Mouse (Mus musculus): Measurements from ENCODE around the gene Clip2.
"Not testable (repeated sequence)": the region's sequence is repeated elsewhere in the genome, so short reads cannot be mapped to it uniquely, and the experiment has no call there.

The Clip2 gene

GRCm38 (mm10) chr5:134488596-134488995, 63.6 kb downstream of the Clip2 start:
- peaks cover 57% of the 10 kb centered on the region for H3K4me1 ChIP-seq (replicated peaks; ENCODE audit: low read depth, low read length)
- TF ChIP-seq NANOG (IDR thresholded peaks at IDR 0.05; ENCODE audit: borderline replicate concordance, low read length) = no peak
- no peak for TF ChIP-seq CTCF (conservative IDR thresholded peaks at IDR 0.05; ENCODE audit: low read length)
- no peak for TF ChIP-seq POU5F1 (IDR thresholded peaks at IDR 0.05; ENCODE audit: borderline replicate concordance, low read length)
- H3K36me3 ChIP-seq (ENCODE audit: insufficient read depth, low read length) = peaks cover 10% of the 10 kb centered on the region; the same call in 1 of the 2 replicates
- no peaks in the 10 kb centered on the region for H3K27me3 ChIP-seq (ENCODE audit: insufficient read depth, low read length)
- no peak overlapping the region for H3K4me3 ChIP-seq (replicated peaks; ENCODE audit: low read length)
- H3K9me3 ChIP-seq (ENCODE audit: low read length) = no peaks in the 10 kb centered on the region

GRCm38 (mm10) chr5:134488042-134488441, 64.2 kb downstream of the Clip2 start:
- Histone ChIP-seq H3K36me3 (ENCODE audit: insufficient read depth, low read length) (peaks cover 6% of the 10 kb centered on the region; the same call in 1 of the 2 replicates), H3K4me3 (replicated peaks; ENCODE audit: low read length) (no peak overlapping the region), H3K27me3 (ENCODE audit: insufficient read depth, low read length) (no peaks in the 10 kb centered on the region), H3K9me3 (ENCODE audit: low read length) (no peaks in the 10 kb centered on the region), H3K4me1 (replicated peaks; ENCODE audit: low read depth, low read length) (peaks cover 57% of the 10 kb centered on the region)
- TF ChIP-seq NANOG (IDR thresholded peaks at IDR 0.05; ENCODE audit: borderline replicate concordance, low read length) (no peak), CTCF (conservative IDR thresholded peaks at IDR 0.05; ENCODE audit: low read length) (no peak), POU5F1 (IDR thresholded peaks at IDR 0.05; ENCODE audit: borderline replicate concordance, low read length) (no peak)

GRCm38 (mm10) chr5:134485900-134486665, 66.2 kb downstream of the Clip2 start:
- Histone ChIP-seq H3K9me3 (ENCODE audit: low read length) (no peaks in the 10 kb centered on the region), H3K36me3 (ENCODE audit: insufficient read depth, low read length) (peaks cover 6% of the 10 kb centered on the region; the same call in 1 of the 2 replicates), H3K4me1 (replicated peaks; ENCODE audit: low read depth, low read length) (peaks cover 44% of the 10 kb centered on the region), H3K4me3 (replicated peaks; ENCODE audit: low read length) (no peak overlapping the region), H3K27me3 (ENCODE audit: insufficient read depth, low read length) (no peaks in the 10 kb centered on the region)
- TF ChIP-seq CTCF (conservative IDR thresholded peaks at IDR 0.05; ENCODE audit: low read length) (peak; percentile 93), NANOG (IDR thresholded peaks at IDR 0.05; ENCODE audit: borderline replicate concordance, low read length) (no peak)

GRCm38 (mm10) chr5:134485183-134485730, 67.0 kb downstream of the Clip2 start:
- TF ChIP-seq CTCF (conservative IDR thresholded peaks at IDR 0.05; ENCODE audit: low read length) (no peak), NANOG (IDR thresholded peaks at IDR 0.05; ENCODE audit: borderline replicate concordance, low read length) (no peak), POU5F1 (IDR thresholded peaks at IDR 0.05; ENCODE audit: borderline replicate concordance, low read length) (no peak)
- H3K4me1 ChIP-seq (replicated peaks; ENCODE audit: low read depth, low read length) = peaks cover 40% of the 10 kb centered on the region
- peaks cover 4% of the 10 kb centered on the region; the same call in 1 of the 2 replicates for H3K36me3 ChIP-seq (ENCODE audit: insufficient read depth, low read length)
- no peaks in the 10 kb centered on the region for H3K27me3 ChIP-seq (ENCODE audit: insufficient read depth, low read length)
- 0 out of 2 replicates have a peak, but pooled peaks cover 3% of the 10 kb centered on the region for H3K9me3 ChIP-seq (ENCODE audit: low read length)
- H3K4me3 ChIP-seq (replicated peaks; ENCODE audit: low read length) = no peak overlapping the region

GRCm38 (mm10) chr5:134483291-134483690, 68.9 kb downstream of the Clip2 start:
- Histone ChIP-seq H3K9me3 (ENCODE audit: low read length) (peaks cover 8% of the 10 kb centered on the region; the same call in 1 of the 2 replicates), H3K36me3 (ENCODE audit: insufficient read depth, low read length) (no peaks in the 10 kb centered on the region), H3K4me3 (replicated peaks; ENCODE audit: low read length) (no peak overlapping the region), H3K4me1 (replicated peaks; ENCODE audit: low read depth, low read length) (peaks cover 21% of the 10 kb centered on the region), H3K27me3 (ENCODE audit: insufficient read depth, low read length) (no peaks in the 10 kb centered on the region)
- TF ChIP-seq NANOG (IDR thresholded peaks at IDR 0.05; ENCODE audit: borderline replicate concordance, low read length) = no peak
- no peak for TF ChIP-seq POU5F1 (IDR thresholded peaks at IDR 0.05; ENCODE audit: borderline replicate concordance, low read length)
- no peak for TF ChIP-seq CTCF (conservative IDR thresholded peaks at IDR 0.05; ENCODE audit: low read length)

DNA sequence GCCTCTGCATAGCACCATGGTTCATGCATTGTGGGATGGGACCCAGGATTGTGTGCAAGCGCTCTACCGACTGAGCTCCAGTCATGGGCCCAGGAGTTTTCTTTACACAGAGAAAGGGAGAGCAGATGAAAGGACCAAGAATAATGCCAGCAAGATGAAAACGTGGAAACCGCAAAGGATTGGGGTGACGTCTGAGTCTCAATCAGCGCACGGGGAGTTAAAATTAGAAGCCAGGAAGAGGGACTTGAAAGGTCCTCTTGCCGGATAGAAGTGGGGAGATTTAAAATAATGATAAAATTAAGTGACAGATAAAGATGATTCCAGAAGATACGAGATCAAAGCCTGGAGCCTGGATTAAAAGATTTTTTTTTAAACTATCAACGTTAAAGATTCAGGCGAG, 69.9 kb downstream of the Clip2 start:
- H3K36me3 ChIP-seq (ENCODE audit: insufficient read depth, low read length) = no peaks in the 10 kb centered on the region
- TF ChIP-seq CTCF (conservative IDR thresholded peaks at IDR 0.05; ENCODE audit: low read length) (no peak), POU5F1 (IDR thresholded peaks at IDR 0.05; ENCODE audit: borderline replicate concordance, low read length) (no peak), NANOG (IDR thresholded peaks at IDR 0.05; ENCODE audit: borderline replicate concordance, low read length) (no peak)
- H3K9me3 ChIP-seq (ENCODE audit: low read length) = peaks cover 9% of the 10 kb centered on the region; the same call in 1 of the 2 replicates
- H3K4me3 ChIP-seq (replicated peaks; ENCODE audit: low read length) = no peak overlapping the region
- no peaks in the 10 kb centered on the region for H3K27me3 ChIP-seq (ENCODE audit: insufficient read depth, low read length)
- peaks cover 15% of the 10 kb centered on the region for H3K4me1 ChIP-seq (replicated peaks; ENCODE audit: low read depth, low read length)

DNA sequence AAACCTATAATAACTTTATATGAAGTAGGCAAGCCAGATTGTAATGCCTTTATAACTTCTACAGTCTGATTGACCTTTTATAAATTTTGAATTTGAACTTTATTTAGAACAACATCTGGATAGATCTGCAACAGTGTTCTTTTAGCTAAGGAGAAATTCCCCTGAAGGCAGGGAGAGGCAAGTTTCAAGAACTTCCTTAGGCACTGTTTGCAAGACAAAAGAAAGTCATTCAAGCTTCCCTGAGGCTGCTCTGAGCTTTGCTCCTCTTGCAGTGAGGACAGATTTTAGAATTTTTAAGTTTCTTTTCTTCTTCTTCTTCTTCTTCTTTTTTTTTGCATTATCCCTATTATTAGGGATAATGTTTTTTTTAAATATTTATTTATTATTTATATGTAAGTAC, 73.3 kb downstream of the Clip2 start:
- not testable (repeated sequence) for H3K27me3 ChIP-seq (ENCODE audit: insufficient read depth, low read length); H3K4me1 ChIP-seq (replicated peaks; ENCODE audit: low read depth, low read length); H3K36me3 ChIP-seq (ENCODE audit: insufficient read depth, low read length); H3K4me3 ChIP-seq (replicated peaks; ENCODE audit: low read length)
- peaks cover 36% of the 10 kb centered on the region for H3K9me3 ChIP-seq (ENCODE audit: low read length)

- H3K4me1 ChIP-seq (replicated peaks; ENCODE audit: low read depth, low read length); H3K36me3 ChIP-seq (ENCODE audit: insufficient read depth, low read length); H3K27me3 ChIP-seq (ENCODE audit: insufficient read depth, low read length); H3K4me3 ChIP-seq (replicated peaks; ENCODE audit: low read length): not testable (repeated sequence)
- peaks cover 36% of the 10 kb centered on the region for H3K9me3 ChIP-seq (ENCODE audit: low read length)
Measured at GRCm38 (mm10) chr5:134475686-134476085, 76.5 kb downstream of the Clip2 start.

Data from E14TG2a.4 (cell line).